Mouse (Mus musculus): ENCODE results near the gene Prpf38b. TPM values are rescaled to one million over a fixed set of nuclear protein-coding genes. Genes with fewer than 3 reads are reported as not detected.
A peak's percentile ranks its signal among the peaks of the same experiment; 100 is the strongest.

The Prpf38b gene
- polyA plus RNA-seq (2014; fragmentation: Nextera tagmentation; extraction: Ambion mirVana): 46.3 and 47.7 TPM in 2 replicates

- H3K9ac ChIP-seq (replicated peaks; ENCODE audit: low read depth, low read length): peak within 1 kb of the TSS; percentile 84
- H3K4me2 ChIP-seq (ENCODE audit: low read depth, low read length): peak within 1 kb of the TSS; percentile 99
- H3K9me3 ChIP-seq (ENCODE audit: control insufficient read depth, low read length): no peaks in the 10 kb centered on the region
- H3K4me3 ChIP-seq (ENCODE audit: low read depth, low read length): peak within 1 kb of the TSS; percentile 89
- peaks cover 6% of the 10 kb centered on the region for H3K36me3 ChIP-seq (ENCODE audit: control insufficient read depth, insufficient read depth, low read length)
- H3K27ac ChIP-seq (ENCODE audit: low read depth, low read length): peak within 1 kb of the TSS; percentile 95
- 2% methylated on average over 53 of the region's 53 CpGs for WGBS
- H3K27me3 ChIP-seq (ENCODE audit: control insufficient read depth, insufficient read depth, low read length): no peaks in the 10 kb centered on the region
- peak; percentile 99 for ATAC-seq (ENCODE audit: low read depth)
- peaks cover 20% of the 10 kb centered on the region for H3K4me1 ChIP-seq (ENCODE audit: control insufficient read depth, insufficient read depth, low read length)
These were observed at the start of gene Prpf38b for GRCm38 (mm10) chr3:108911548-108912413. Gene Prpf38b, minus strand, starts transcription at chr3:108911727.

- H3K27me3 ChIP-seq (ENCODE audit: control insufficient read depth, insufficient read depth, low read length): no peaks in the 10 kb centered on the region
- H3K4me1 ChIP-seq (ENCODE audit: control insufficient read depth, insufficient read depth, low read length): no peaks in the 10 kb centered on the region; the same call in 1 of the 2 replicates
- peak overlapping the region; percentile 29 for H3K27ac ChIP-seq (ENCODE audit: low read depth, low read length)
- ATAC-seq (ENCODE audit: low read depth): peak; percentile 94
- H3K36me3 ChIP-seq (ENCODE audit: control insufficient read depth, insufficient read depth, low read length): no peaks in the 10 kb centered on the region
- H3K4me2 ChIP-seq (ENCODE audit: low read depth, low read length): peak overlapping the region; percentile 31
- no peak overlapping the region for H3K4me3 ChIP-seq (ENCODE audit: low read depth, low read length)
- H3K9ac ChIP-seq (replicated peaks; ENCODE audit: low read depth, low read length): no peak overlapping the region
- WGBS: 14% methylated on average over 7 of the region's 7 CpGs
- no peaks in the 10 kb centered on the region for H3K9me3 ChIP-seq (ENCODE audit: control insufficient read depth, low read length)
These were observed 49.7 kb upstream of the Prpf38b start for GRCm38 (mm10) chr3:108961226-108961625.

GRCm38 (mm10) chr3:108959680-108960295, 48.3 kb upstream of the Prpf38b start:
- Histone ChIP-seq H3K9me3 (ENCODE audit: control insufficient read depth, low read length) (no peaks in the 10 kb centered on the region), H3K27me3 (ENCODE audit: control insufficient read depth, insufficient read depth, low read length) (no peaks in the 10 kb centered on the region), H3K4me3 (ENCODE audit: low read depth, low read length) (no peak overlapping the region), H3K4me2 (ENCODE audit: low read depth, low read length) (no peak overlapping the region), H3K27ac (ENCODE audit: low read depth, low read length) (no peak overlapping the region), H3K4me1 (ENCODE audit: control insufficient read depth, insufficient read depth, low read length) (no peaks in the 10 kb centered on the region; the same call in 1 of the 2 replicates), H3K36me3 (ENCODE audit: control insufficient read depth, insufficient read depth, low read length) (no peaks in the 10 kb centered on the region), H3K9ac (replicated peaks; ENCODE audit: low read depth, low read length) (no peak overlapping the region)
- WGBS: 76% methylated on average over 13 of the region's 13 CpGs
- no peak for ATAC-seq (ENCODE audit: low read depth)

DNA sequence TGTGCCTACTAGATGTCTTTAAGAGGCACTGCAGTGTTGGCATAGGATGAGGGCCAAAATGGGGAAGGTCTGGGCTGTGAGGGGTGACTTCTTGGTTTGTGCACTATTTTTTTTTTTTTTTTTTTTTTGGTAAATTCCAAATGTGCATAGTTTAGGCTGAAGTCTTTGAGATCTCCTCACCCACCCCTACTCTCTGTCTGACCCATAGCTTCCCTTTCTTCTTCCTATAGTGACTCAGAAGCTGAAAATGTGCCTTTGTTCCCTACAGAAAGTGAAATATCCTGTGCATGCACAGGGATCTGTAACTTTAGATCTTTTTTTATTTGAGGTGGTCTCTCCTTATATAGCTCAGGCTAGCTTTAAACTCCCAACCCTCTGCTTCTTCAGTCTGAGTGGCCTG, 46.4 kb upstream of the Prpf38b start:
- H3K4me3 ChIP-seq (ENCODE audit: low read depth, low read length): no peak overlapping the region
- no peak overlapping the region for H3K27ac ChIP-seq (ENCODE audit: low read depth, low read length)
- no peak for ATAC-seq (ENCODE audit: low read depth)
- H3K9me3 ChIP-seq (ENCODE audit: control insufficient read depth, low read length): no peaks in the 10 kb centered on the region
- no peak overlapping the region for H3K9ac ChIP-seq (replicated peaks; ENCODE audit: low read depth, low read length)
- no peaks in the 10 kb centered on the region for H3K27me3 ChIP-seq (ENCODE audit: control insufficient read depth, insufficient read depth, low read length)
- no peak overlapping the region for H3K4me2 ChIP-seq (ENCODE audit: low read depth, low read length)
- no peaks in the 10 kb centered on the region; the same call in 1 of the 2 replicates for H3K4me1 ChIP-seq (ENCODE audit: control insufficient read depth, insufficient read depth, low read length)
- H3K36me3 ChIP-seq (ENCODE audit: control insufficient read depth, insufficient read depth, low read length): no peaks in the 10 kb centered on the region

- Histone ChIP-seq H3K27ac (ENCODE audit: low read depth, low read length) (no peak overlapping the region), H3K27me3 (ENCODE audit: control insufficient read depth, insufficient read depth, low read length) (no peaks in the 10 kb centered on the region), H3K4me3 (ENCODE audit: low read depth, low read length) (no peak overlapping the region), H3K4me1 (ENCODE audit: control insufficient read depth, insufficient read depth, low read length) (no peaks in the 10 kb centered on the region), H3K9ac (replicated peaks; ENCODE audit: low read depth, low read length) (no peak overlapping the region), H3K9me3 (ENCODE audit: control insufficient read depth, low read length) (no peaks in the 10 kb centered on the region), H3K36me3 (ENCODE audit: control insufficient read depth, insufficient read depth, low read length) (no peaks in the 10 kb centered on the region), H3K4me2 (ENCODE audit: low read depth, low read length) (no peak overlapping the region)
- no peak for ATAC-seq (ENCODE audit: low read depth)
- 77% methylated on average over 10 of the region's 10 CpGs for WGBS
These were observed 29.5 kb upstream of the Prpf38b start for GRCm38 (mm10) chr3:108940996-108941395.

DNA sequence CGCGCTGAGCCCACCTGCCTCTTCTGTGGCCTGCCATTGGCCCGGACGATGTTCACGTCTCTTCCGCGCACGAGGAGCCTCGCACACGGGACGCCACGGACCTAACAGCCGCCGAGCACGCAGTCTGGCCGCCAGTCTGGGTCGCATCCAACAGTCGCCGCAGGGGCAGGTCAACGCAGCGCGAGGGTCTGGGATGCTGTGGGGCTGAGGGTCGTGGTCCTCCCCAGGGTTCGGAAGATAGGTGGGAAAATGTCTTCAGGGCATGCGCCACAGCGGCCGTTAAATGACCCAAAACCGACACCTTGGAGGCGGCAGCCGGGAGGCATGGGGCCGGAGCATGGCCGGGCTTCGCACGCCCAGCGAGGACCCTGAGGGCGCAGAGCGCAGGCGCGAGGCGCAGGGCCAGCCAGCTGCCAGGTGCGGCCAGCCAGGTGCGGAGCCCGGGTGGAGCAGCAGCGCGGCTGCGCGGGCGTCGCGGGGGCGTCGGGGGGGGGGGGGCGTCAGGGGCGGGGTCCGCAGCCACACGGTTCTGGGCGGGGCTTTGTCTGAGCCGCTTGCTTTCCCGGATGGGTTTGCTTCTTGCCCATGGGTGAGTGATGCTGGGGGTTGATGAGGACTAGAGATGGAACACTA, 28.6 kb upstream of the Prpf38b start, which contains the start of gene Gm9857:
Gm9857 (minus strand) TSS at position 445 of the 633 bp plus-strand sequence.
- Histone ChIP-seq H3K36me3 (ENCODE audit: control insufficient read depth, insufficient read depth, low read length) (no peaks in the 10 kb centered on the region), H3K4me2 (ENCODE audit: low read depth, low read length) (peak within 1 kb of the TSS; percentile 47), H3K9ac (replicated peaks; ENCODE audit: low read depth, low read length) (0 out of 2 replicates have a peak within 1 kb of the TSS, but pooled peaks have one; percentile 28), H3K4me1 (ENCODE audit: control insufficient read depth, insufficient read depth, low read length) (no peaks in the 10 kb centered on the region), H3K27ac (ENCODE audit: low read depth, low read length) (no peak within 1 kb of the TSS), H3K9me3 (ENCODE audit: control insufficient read depth, low read length) (no peaks in the 10 kb centered on the region), H3K27me3 (ENCODE audit: control insufficient read depth, insufficient read depth, low read length) (no peaks in the 10 kb centered on the region), H3K4me3 (ENCODE audit: low read depth, low read length) (peak within 1 kb of the TSS; percentile 29)
- peak; percentile 92 for ATAC-seq (ENCODE audit: low read depth)
- WGBS: 49% methylated on average over 50 of the region's 59 CpGs

DNA sequence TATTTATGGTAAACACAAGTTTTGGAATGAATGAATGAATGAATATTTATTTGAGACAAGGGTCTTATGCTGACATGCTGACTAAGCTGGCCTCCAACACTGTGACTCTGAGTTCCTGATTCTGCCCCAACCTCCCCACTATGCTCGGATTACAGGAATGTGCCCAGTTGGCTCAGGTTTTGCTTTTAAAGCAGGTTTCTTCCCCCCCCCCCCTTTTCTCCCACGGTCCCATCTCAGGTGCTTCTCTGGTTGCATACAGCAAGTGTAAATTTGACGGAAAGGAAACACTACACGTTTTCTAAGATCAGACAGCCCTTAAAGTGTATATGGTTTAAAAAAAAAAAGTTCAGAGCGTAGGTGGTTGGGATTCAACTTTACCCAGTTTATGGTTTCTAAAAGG, 28.0 kb upstream of the Prpf38b start, which contains the start of gene Henmt1:
Henmt1 (plus strand) TSS at position 301 of the 400 bp plus-strand sequence.
- H3K27me3 ChIP-seq (ENCODE audit: control insufficient read depth, insufficient read depth, low read length): no peaks in the 10 kb centered on the region
- H3K4me2 ChIP-seq (ENCODE audit: low read depth, low read length): peak within 1 kb of the TSS; percentile 47
- H3K9me3 ChIP-seq (ENCODE audit: control insufficient read depth, low read length): no peaks in the 10 kb centered on the region
- 0 out of 2 replicates have a peak within 1 kb of the TSS, but pooled peaks have one; percentile 28 for H3K9ac ChIP-seq (replicated peaks; ENCODE audit: low read depth, low read length)
- H3K4me1 ChIP-seq (ENCODE audit: control insufficient read depth, insufficient read depth, low read length): no peaks in the 10 kb centered on the region
- no peak within 1 kb of the TSS for H3K27ac ChIP-seq (ENCODE audit: low read depth, low read length)
- H3K36me3 ChIP-seq (ENCODE audit: control insufficient read depth, insufficient read depth, low read length): no peaks in the 10 kb centered on the region
- no peak for ATAC-seq (ENCODE audit: low read depth)
- 85% methylated on average over 5 of the region's 5 CpGs for WGBS
- H3K4me3 ChIP-seq (ENCODE audit: low read depth, low read length): peak within 1 kb of the TSS; percentile 29

DNA sequence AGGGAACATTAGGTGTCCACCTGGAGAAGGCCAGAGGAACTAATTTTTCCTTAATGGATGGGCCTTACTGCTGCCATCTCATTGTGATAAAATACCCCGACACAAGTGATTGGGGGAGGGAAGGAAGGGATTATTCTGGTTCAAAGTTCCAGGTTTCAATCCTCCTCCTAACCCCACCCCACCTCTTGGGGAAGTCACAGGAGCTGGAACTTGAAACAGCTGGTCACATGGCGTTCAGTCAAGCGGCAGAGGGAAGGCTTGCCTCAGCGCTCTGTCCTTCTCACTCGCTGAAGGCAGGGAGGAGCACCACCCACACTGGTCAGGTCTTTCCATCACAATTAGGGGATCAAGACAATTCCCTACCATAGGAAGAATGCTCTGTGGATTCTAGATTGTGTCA, 27.2 kb upstream of the Prpf38b start:
- Histone ChIP-seq H3K27me3 (ENCODE audit: control insufficient read depth, insufficient read depth, low read length) (no peaks in the 10 kb centered on the region), H3K4me1 (ENCODE audit: control insufficient read depth, insufficient read depth, low read length) (no peaks in the 10 kb centered on the region), H3K4me2 (ENCODE audit: low read depth, low read length) (no peak overlapping the region), H3K4me3 (ENCODE audit: low read depth, low read length) (no peak overlapping the region), H3K9me3 (ENCODE audit: control insufficient read depth, low read length) (no peaks in the 10 kb centered on the region), H3K9ac (replicated peaks; ENCODE audit: low read depth, low read length) (no peak overlapping the region), H3K36me3 (ENCODE audit: control insufficient read depth, insufficient read depth, low read length) (no peaks in the 10 kb centered on the region), H3K27ac (ENCODE audit: low read depth, low read length) (no peak overlapping the region)
- 98% methylated on average over 5 of the region's 5 CpGs for WGBS
- ATAC-seq (ENCODE audit: low read depth): no peak

Data from neural tube, embryonic 14.5 days (tissue).